Mouse (Mus musculus) midbrain, embryonic 11.5 days (tissue): ENCODE measurements around the gene Fam117b. TPM values are rescaled to one million over a fixed set of nuclear protein-coding genes. Genes with fewer than 3 reads are reported as not detected.

Source experiments
- ATAC-seq: fragments of 200-750 bp; cut with Nextera tagmentation; 2 replicates; pipeline ENCODE4 v1.8.0; 2017; ENCODE audit warnings: moderate TSS enrichment, moderate library complexity; ENCODE audit not compliant: low FRiP score
- DNase-seq: peaks from one replicate; pipeline ENCODE4 v3.0.0; 2015; ENCODE audit warnings: low spot score; ENCODE audit errors: missing footprints
- H3K27ac ChIP-seq: fragments of 300-500 bp; sonication (generic); 2 replicates; pipeline ENCODE4 v1.5.1; 2014; ENCODE audit warnings: low read depth, low read length
- H3K27me3 ChIP-seq: fragments of 300-500 bp; sonication (generic); 2 replicates; pipeline ENCODE4 v1.6.1; 2014; ENCODE audit warnings: mild to moderate bottlenecking, low read length, moderate library complexity, mixed read lengths; ENCODE audit not compliant: control insufficient read depth, insufficient read depth
- H3K36me3 ChIP-seq: fragments of 300-500 bp; sonication (generic); 2 replicates; pipeline ENCODE4 v1.6.1; 2014; ENCODE audit warnings: mild to moderate bottlenecking, low read length, moderate library complexity, mixed read lengths; ENCODE audit not compliant: control insufficient read depth, insufficient read depth
- H3K4me1 ChIP-seq: fragments of 300-500 bp; sonication (generic); 2 replicates; pipeline ENCODE4 v1.6.1; 2014; ENCODE audit warnings: low read length; ENCODE audit not compliant: control insufficient read depth, insufficient read depth
- H3K4me2 ChIP-seq: fragments of 300-500 bp; sonication (generic); 2 replicates; pipeline ENCODE4 v1.6.1; 2014; ENCODE audit warnings: mild to moderate bottlenecking, moderate library complexity
- H3K4me3 ChIP-seq: fragments of 300-500 bp; sonication (generic); 2 replicates; pipeline ENCODE4 v1.5.1; 2014; ENCODE audit warnings: low read depth, low read length
- H3K9ac ChIP-seq: fragments of 300-500 bp; sonication (generic); 2 replicates; pipeline ENCODE4 v1.6.1; 2014; ENCODE audit warnings: low read length
- H3K9me3 ChIP-seq: fragments of 300-500 bp; sonication (generic); 2 replicates; pipeline ENCODE4 v1.6.1; 2016; ENCODE audit warnings: low read length; ENCODE audit not compliant: control insufficient read depth
- WGBS: fragments of 180-500 bp; shearing (Covaris S2); extraction: QIAGEN DNeasy Blood & Tissue Kit; methylation state at CpG from one replicate; pipeline ENCODE4 v1.1.7; 2014; 5-methylcytosine and 5-hydroxymethylcytosine counted together
- polyA plus RNA-seq: library from polyadenylated mRNA; unstranded; fragments of >200 nt; fragmentation: Nextera tagmentation; extraction: Ambion mirVana; gene quantifications from 2 replicates; pipeline ENCODE4 v1.2.1, GENCODE M21; 2014

Fam117b gene
- polyA plus RNA-seq, 1 experiment from 2014 or later = 14.6 TPM

DNA sequence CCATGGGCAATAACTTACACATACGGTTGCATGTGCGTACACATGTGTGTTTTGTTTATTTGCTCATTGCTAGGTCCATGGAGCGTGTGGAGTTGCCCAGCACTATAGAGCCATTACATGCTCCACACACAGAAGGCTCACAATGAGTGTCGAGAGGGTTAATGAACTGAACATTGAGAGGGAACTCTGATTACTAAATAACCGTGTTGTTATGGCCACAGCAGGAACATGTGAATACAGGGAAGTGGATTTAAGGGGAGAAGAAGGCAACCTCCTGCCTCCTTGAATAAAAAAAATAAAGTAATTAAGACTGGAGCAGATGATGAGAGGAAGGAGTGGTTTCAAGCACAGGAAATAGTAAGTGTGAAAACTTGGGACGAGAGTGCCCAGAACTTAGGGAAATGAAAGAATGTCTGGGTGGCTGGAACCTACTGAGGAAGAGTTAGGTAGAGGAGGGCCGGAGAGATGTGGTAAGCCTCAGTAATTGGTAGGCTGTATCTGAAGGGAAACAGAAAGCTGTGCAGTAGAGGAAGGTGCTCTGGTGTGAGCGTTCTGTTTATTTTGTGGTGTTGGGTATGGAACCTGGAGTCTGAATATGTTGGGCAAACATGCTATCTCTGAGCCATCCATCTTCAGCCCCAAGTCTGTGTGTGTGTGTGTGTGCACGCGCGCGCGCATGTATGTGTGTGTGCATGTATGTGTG is 5.8 kb upstream of the Fam117b start:
- Histone ChIP-seq H3K9ac (no peak overlapping the region), H3K27ac (no peak overlapping the region), H3K27me3 (no peaks in the 10 kb centered on the region), H3K4me2 (no peak overlapping the region), H3K9me3 (no peaks in the 10 kb centered on the region), H3K4me3 (no peak overlapping the region), H3K4me1 (no peaks in the 10 kb centered on the region), H3K36me3 (no peaks in the 10 kb centered on the region)
- 90% methylated on average over 13 of the region's 13 CpGs for WGBS
- no peak for DNase-seq
- ATAC-seq = no peak

DNA sequence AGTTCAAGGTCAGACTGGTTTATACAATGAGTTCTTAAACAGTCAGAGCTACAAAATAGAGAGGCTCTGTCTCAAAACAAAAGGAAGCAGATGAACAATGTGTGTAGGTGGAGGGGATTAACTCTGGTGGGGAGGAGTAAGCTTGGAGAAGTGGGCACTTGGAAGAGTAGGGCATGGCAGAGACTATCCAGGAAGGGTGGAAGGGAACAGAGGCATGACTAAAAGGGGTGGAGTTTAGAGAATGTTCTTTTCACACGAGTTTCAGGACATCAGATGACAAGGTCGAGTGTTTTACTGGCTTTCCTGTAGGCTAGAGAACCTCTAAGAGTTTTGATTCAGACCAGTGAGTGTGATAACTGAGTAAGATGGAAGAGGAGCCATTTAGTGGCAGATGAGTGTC is 5.1 kb upstream of the Fam117b start:
- Histone ChIP-seq H3K4me2 (no peak overlapping the region), H3K9ac (no peak overlapping the region), H3K36me3 (no peaks in the 10 kb centered on the region), H3K4me1 (no peaks in the 10 kb centered on the region), H3K4me3 (no peak overlapping the region), H3K9me3 (no peaks in the 10 kb centered on the region), H3K27ac (no peak overlapping the region), H3K27me3 (no peaks in the 10 kb centered on the region)
- ATAC-seq (no peak), DNase-seq (no peak)
- 36% methylated on average over 2 of the region's 2 CpGs for WGBS

DNA sequence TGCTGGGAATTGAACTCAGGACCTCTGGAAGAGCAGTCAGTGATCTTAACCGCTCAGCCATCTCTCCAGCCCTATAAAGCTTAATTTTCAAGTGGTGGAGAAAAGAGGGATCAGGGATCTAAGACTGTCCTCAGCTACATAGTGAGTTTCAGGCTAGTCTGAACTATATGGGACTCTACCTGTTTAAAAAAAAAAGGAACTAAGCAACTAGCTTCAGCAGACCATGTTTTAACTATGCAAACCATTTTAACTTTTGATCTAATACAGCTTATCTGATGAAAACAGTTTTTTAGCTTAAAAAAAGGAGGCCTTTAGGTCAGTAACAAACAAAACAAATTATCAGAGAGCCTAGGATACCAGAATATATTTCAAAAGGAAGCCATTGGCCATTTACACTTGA is 1.9 kb upstream of the Fam117b start:
- ATAC-seq (no peak), DNase-seq (no peak)
- Histone ChIP-seq H3K4me2 (no peak overlapping the region), H3K36me3 (no peaks in the 10 kb centered on the region), H3K4me1 (peaks cover 11% of the 10 kb centered on the region), H3K9me3 (no peaks in the 10 kb centered on the region), H3K27me3 (no peaks in the 10 kb centered on the region), H3K4me3 (no peak overlapping the region), H3K9ac (no peak overlapping the region), H3K27ac (no peak overlapping the region)
- 88% methylated on average over 1 of the region's 1 CpGs for WGBS

- peak; percentile 95 for DNase-seq
Measured at GRCm38 (mm10) chr1:59913195-59913868, 526 bp downstream of the Fam117b start.

DNA sequence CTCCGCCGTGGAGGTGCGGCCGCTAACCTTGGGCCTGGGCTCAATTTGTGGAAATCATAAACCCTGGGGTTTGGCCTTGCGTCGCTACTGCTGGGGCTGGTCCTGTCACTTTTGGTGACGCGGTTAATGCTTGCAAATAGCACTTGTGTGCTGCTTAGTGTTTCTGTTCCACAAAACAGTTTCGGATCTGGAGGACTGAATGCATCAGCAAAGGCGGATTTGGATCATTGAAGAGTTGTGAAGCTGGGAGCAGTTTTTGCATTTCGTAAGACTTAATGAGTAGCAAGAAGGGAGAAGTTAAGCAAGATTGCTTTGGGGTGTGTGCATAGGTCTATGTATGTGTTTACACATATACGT is 1.0 kb downstream of the Fam117b start:
- Histone ChIP-seq H3K4me3 (peak overlapping the region; percentile 99), H3K4me1 (peaks cover 11% of the 10 kb centered on the region), H3K4me2 (peak overlapping the region; percentile 78), H3K27me3 (no peaks in the 10 kb centered on the region), H3K9ac (peak overlapping the region; percentile 92), H3K36me3 (no peaks in the 10 kb centered on the region), H3K27ac (no peak overlapping the region), H3K9me3 (no peaks in the 10 kb centered on the region)
- WGBS = 4% methylated on average over 12 of the region's 12 CpGs
- ATAC-seq (no peak), DNase-seq (no peak)

More at GRCm38 (mm10) chr1:59913195-59913868, 526 bp downstream of the Fam117b start:
- peak overlapping the region; percentile 99 for H3K4me3 ChIP-seq
- H3K4me2 ChIP-seq = peak overlapping the region; percentile 78
- no peaks in the 10 kb centered on the region for H3K36me3 ChIP-seq
- peak; percentile 43 for ATAC-seq
- 0% methylated on average over 59 of the region's 98 CpGs for WGBS
- H3K27me3 ChIP-seq = no peaks in the 10 kb centered on the region
- no peaks in the 10 kb centered on the region for H3K9me3 ChIP-seq
- peak overlapping the region; percentile 78 for H3K27ac ChIP-seq
- H3K9ac ChIP-seq = peak overlapping the region; percentile 92
- H3K4me1 ChIP-seq = peaks cover 11% of the 10 kb centered on the region

DNA sequence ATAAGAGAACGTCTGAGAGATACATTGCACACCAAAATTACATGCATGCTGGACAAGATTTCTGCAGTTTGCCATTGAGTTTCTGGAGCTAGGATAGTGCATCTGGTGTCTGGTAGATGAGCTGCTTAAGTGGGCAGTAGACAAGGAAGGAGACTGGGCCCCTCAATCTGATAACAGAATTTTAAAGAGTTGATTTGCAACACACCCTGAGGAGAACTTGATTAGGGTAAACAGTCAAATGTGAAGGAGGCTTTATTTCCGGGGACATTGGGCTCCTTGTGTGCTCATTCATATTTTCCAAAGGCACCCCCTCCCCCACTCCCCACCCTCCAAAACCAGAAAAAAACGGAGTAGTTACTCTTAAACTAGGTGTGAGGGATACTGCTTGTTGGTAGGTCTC is 2.0 kb downstream of the Fam117b start:
- Histone ChIP-seq H3K9me3 (no peaks in the 10 kb centered on the region), H3K27me3 (no peaks in the 10 kb centered on the region), H3K27ac (no peak overlapping the region), H3K36me3 (no peaks in the 10 kb centered on the region), H3K4me3 (no peak overlapping the region; the same call in 1 of the 2 replicates), H3K4me1 (peaks cover 11% of the 10 kb centered on the region), H3K4me2 (peak overlapping the region; percentile 78; the same call in 1 of the 2 replicates), H3K9ac (no peak overlapping the region)
- WGBS = 68% methylated on average over 3 of the region's 3 CpGs
- ATAC-seq (no peak), DNase-seq (no peak)

GRCm38 (mm10) chr1:59915843-59916610 is 3.2 kb downstream of the Fam117b start:
- no peak for DNase-seq

DNA sequence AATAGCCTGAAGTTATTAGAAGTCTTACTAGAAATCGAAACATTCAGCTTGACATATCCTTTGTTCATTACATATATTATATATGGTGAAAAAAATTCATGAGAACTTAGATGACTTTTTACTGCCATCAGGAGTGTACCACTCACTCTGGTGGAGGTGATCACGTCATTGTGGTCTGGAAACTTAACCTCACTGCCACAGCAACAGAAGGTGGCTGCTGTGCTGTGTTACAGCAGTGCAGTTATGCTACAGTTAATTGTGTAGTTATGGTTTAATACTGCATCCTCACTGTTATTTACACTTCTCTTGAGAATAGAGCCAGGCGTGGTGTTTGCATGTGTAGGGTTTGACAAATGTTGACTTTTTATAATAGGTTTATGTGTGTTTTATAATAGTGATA is 4.6 kb downstream of the Fam117b start:
- Histone ChIP-seq H3K27me3 (no peaks in the 10 kb centered on the region), H3K27ac (no peak overlapping the region), H3K9me3 (no peaks in the 10 kb centered on the region), H3K9ac (no peak overlapping the region), H3K36me3 (no peaks in the 10 kb centered on the region), H3K4me3 (no peak overlapping the region), H3K4me1 (peaks cover 11% of the 10 kb centered on the region), H3K4me2 (no peak overlapping the region)
- WGBS = 81% methylated on average over 3 of the region's 3 CpGs
- no peak for ATAC-seq
- no peak for DNase-seq

More at GRCm38 (mm10) chr1:59915843-59916610, 3.2 kb downstream of the Fam117b start:
- no peak overlapping the region for H3K4me2 ChIP-seq
- no peaks in the 10 kb centered on the region for H3K36me3 ChIP-seq
- H3K9ac ChIP-seq = no peak overlapping the region
- H3K4me3 ChIP-seq = no peak overlapping the region
- 77% methylated on average over 10 of the region's 10 CpGs for WGBS
- H3K27me3 ChIP-seq = no peaks in the 10 kb centered on the region
- no peak overlapping the region for H3K27ac ChIP-seq
- no peak for ATAC-seq
- H3K9me3 ChIP-seq = no peaks in the 10 kb centered on the region
- peaks cover 11% of the 10 kb centered on the region for H3K4me1 ChIP-seq

DNA sequence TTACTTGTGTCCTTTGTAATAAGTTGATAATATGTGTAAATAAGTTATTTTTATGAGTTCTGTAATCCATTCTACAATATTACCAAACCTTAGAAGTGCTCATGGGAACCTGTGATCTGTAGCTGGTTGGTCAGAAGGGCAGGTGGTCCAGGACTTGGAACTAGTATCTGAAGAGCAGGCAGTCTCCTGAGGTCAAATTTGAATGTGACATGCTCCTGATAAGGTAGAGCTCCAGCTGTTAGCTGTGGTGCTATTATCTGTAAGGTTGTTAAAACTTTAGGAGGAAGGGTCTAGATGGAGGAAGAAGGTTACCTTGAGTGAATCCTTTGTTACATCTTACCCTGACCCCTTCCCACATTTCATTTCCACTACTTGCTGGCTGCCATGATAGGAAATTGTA is 5.3 kb downstream of the Fam117b start:
- DNase-seq (no peak), ATAC-seq (no peak)
- Histone ChIP-seq H3K4me3 (no peak overlapping the region), H3K9ac (no peak overlapping the region), H3K27me3 (no peaks in the 10 kb centered on the region), H3K4me1 (peaks cover 11% of the 10 kb centered on the region), H3K9me3 (no peaks in the 10 kb centered on the region), H3K36me3 (no peaks in the 10 kb centered on the region), H3K4me2 (no peak overlapping the region), H3K27ac (no peak overlapping the region)
